Mouse (Mus musculus) gastrocnemius, postnatal 10 days (tissue): ENCODE measurements around the gene Rimbp2. TPM values are rescaled to one million over a fixed set of nuclear protein-coding genes. Genes with fewer than 3 reads are reported as not detected.

Experiments used
- DNase-seq: peaks from one replicate; pipeline ENCODE4 v3.0.0; 2021; ENCODE audit warnings: mixed read lengths
- total RNA-seq, 2 experiments: library from RNA; stranded (reverse); gene quantifications; 2 replicates each; pipeline ENCODE4 v1.2.3; 2021

Gene Rimbp2
- total RNA-seq, 2 experiments from 2014 or later, result 0.07 to 0.25 TPM

GRCm38 (mm10) chr5:128843982-128844381 is 109.3 kb downstream of the Rimbp2 start:
- DNase-seq, result no peak

- no peak for DNase-seq
These were observed 111.7 kb downstream of the Rimbp2 start for GRCm38 (mm10) chr5:128841541-128841940.

- DNase-seq, result no peak
These were observed 116.2 kb downstream of the Rimbp2 start for GRCm38 (mm10) chr5:128837045-128837444.

GRCm38 (mm10) chr5:128834126-128834525 is 119.2 kb downstream of the Rimbp2 start:
- DNase-seq, result no peak

GRCm38 (mm10) chr5:128822843-128823242 is 130.4 kb downstream of the Rimbp2 start:
- no peak for DNase-seq

- no peak for DNase-seq
These were observed 133.5 kb downstream of the Rimbp2 start for GRCm38 (mm10) chr5:128819638-128820285.

GRCm38 (mm10) chr5:128815629-128816028 is 137.7 kb downstream of the Rimbp2 start:
- no peak for DNase-seq

- no peak for DNase-seq
These were observed 138.2 kb downstream of the Rimbp2 start for GRCm38 (mm10) chr5:128815078-128815477.

GRCm38 (mm10) chr5:128813121-128813520 is 140.2 kb downstream of the Rimbp2 start:
- no peak for DNase-seq

- no peak for DNase-seq
These were observed 141.9 kb downstream of the Rimbp2 start for GRCm38 (mm10) chr5:128811431-128811830.

- DNase-seq, result no peak
These were observed 143.3 kb downstream of the Rimbp2 start for GRCm38 (mm10) chr5:128810006-128810405.

- DNase-seq, result no peak
These were observed 143.9 kb downstream of the Rimbp2 start for GRCm38 (mm10) chr5:128809406-128809805.

GRCm38 (mm10) chr5:128808547-128809182 is 144.6 kb downstream of the Rimbp2 start:
- DNase-seq, result no peak

GRCm38 (mm10) chr5:128807408-128807807 is 145.9 kb downstream of the Rimbp2 start:
- no peak for DNase-seq

- peak; percentile 60 for DNase-seq
These were observed 146.8 kb downstream of the Rimbp2 start for GRCm38 (mm10) chr5:128806296-128806998.

- no peak for DNase-seq
These were observed 148.2 kb downstream of the Rimbp2 start for GRCm38 (mm10) chr5:128805092-128805491.

GRCm38 (mm10) chr5:128800592-128800991 is 152.7 kb downstream of the Rimbp2 start:
- DNase-seq, result no peak

GRCm38 (mm10) chr5:128781621-128782020 is 171.7 kb downstream of the Rimbp2 start:
- no peak for DNase-seq

- DNase-seq, result no peak
These were observed 176.9 kb downstream of the Rimbp2 start for GRCm38 (mm10) chr5:128776386-128776785.

- no peak for DNase-seq
These were observed 184.2 kb downstream of the Rimbp2 start for GRCm38 (mm10) chr5:128769026-128769631.

GRCm38 (mm10) chr5:128761118-128761517 is 192.2 kb downstream of the Rimbp2 start:
- DNase-seq, result no peak

GRCm38 (mm10) chr5:128746261-128746660 is 207.0 kb downstream of the Rimbp2 start:
- DNase-seq, result no peak

GRCm38 (mm10) chr5:128745206-128745605 is 208.1 kb downstream of the Rimbp2 start:
- DNase-seq, result no peak
